Mouse (Mus musculus) myocyte (in vitro differentiated cells): ENCODE data around the gene Ndel1.

ENCODE experiments used
- E2F4 ChIP-seq: IDR thresholded peaks from one replicate; pipeline ENCODE4 v1.6.1; 2011; ENCODE audit warnings: mild to moderate bottlenecking, control low read depth, moderate library complexity; ENCODE audit not compliant: insufficient read depth
- MYOD1 ChIP-seq, 3 experiments: IDR thresholded peaks; one replicate each; pipeline ENCODE4 v1.6.1; 2011; ENCODE audit warnings: control low read depth in 2 of 3, low read depth in 2 of 3, mild to moderate bottlenecking in 2 of 3, moderate library complexity in 1 of 3; ENCODE audit not compliant: insufficient read length in 2 of 3, control insufficient read depth in 1 of 3
- POLR2A ChIP-seq: IDR thresholded peaks from one replicate; pipeline ENCODE4 v1.6.1; 2011; ENCODE audit warnings: low read depth, mild to moderate bottlenecking, control low read depth, moderate library complexity; ENCODE audit not compliant: insufficient read length
- SRF ChIP-seq: IDR thresholded peaks from one replicate; pipeline ENCODE4 v1.6.1; 2011; ENCODE audit warnings: low read depth; ENCODE audit not compliant: control insufficient read depth, insufficient read length
- TCF3 ChIP-seq: IDR thresholded peaks from one replicate; pipeline ENCODE4 v1.6.1; 2011; ENCODE audit warnings: low read depth, control low read depth; ENCODE audit not compliant: insufficient read length
- USF1 ChIP-seq: IDR thresholded peaks from one replicate; pipeline ENCODE4 v1.6.1; 2011; ENCODE audit warnings: low read depth, mild to moderate bottlenecking, control low read depth, moderate library complexity

GRCm38 (mm10) chr11:68805148-68805547 is 66.5 kb downstream of the Ndel1 start:
- TF ChIP-seq SRF (no peak), E2F4 (no peak), POLR2A (no peak), USF1 (no peak), MYOD1 (IDR thresholded peaks at IDR 0.05; ENCODE audit: control insufficient read depth in 1 of 3, insufficient read length in 2 of 3, low read depth in 2 of 3) (no peak), TCF3 (no peak)
